Mouse (Mus musculus) layer of hippocampus, adult 18-20 months (tissue): ENCODE measurements around the gene Klhdc9. TPM values are rescaled to one million over a fixed set of nuclear protein-coding genes. Genes with fewer than 3 reads are reported as not detected.

Source experiments
- DNase-seq, 2 experiments: peaks; one replicate each; pipeline ENCODE4 v3.0.0; 2022; ENCODE audit warnings: low spot score in 2 of 2
- total RNA-seq, 2 experiments: library from RNA; stranded (reverse); gene quantifications; 2 replicates each; pipeline ENCODE4 v1.2.3; 2021

The Klhdc9 gene
- total RNA-seq, 2 experiments from 2014 or later: 6.0 to 6.1 TPM

DNA sequence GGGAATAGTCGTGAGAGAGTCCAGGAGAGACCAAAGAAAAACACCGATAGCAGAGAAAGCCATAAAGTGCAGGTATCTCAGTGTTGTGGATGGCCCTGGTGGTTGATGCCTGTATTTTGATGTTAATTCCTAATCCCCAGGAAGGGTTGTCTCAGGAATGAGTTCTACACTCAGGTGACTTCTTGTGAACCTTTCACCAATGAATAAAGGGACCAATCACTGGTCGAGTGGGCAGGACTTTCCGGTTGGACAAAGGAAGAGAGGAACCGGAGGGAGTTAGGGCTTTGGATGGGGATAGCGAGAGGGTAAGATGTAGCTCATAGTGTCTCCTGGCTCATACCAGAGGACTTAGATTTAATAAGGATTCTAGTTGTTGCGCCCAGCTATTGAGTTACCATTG is 40.9 kb downstream of the Klhdc9 start:
- DNase-seq: no peak

DNA sequence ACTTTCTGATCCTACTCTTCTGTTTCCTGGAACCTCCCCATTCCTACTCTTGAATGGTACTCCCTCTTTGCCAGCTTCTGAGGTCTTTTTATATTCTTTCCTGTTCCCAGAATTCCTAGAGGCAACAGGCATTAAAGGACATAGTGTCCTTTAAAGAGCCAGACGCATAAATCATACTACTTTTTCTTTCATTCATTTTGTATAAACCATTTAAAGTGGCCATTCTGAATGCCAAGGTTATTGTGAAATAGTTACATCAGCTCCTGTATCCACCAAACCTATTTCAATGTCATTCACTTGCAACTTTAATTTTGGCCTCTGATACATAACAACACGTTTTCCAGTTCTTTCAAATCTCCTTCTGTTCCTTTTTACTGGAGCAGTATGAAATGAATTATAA is 51.3 kb downstream of the Klhdc9 start:
- DNase-seq: no peak

Other genes with a start within 250 kb of the Klhdc9 start
- gene Cfap126, start 246.9 kb downstream of the Klhdc9 start, total RNA-seq: 1 to 10 TPM; 1.5 to 2.0 TPM
- gene Sdhc, start 210.2 kb downstream of the Klhdc9 start, total RNA-seq: 100 to 1,000 TPM; 181 to 187 TPM
- not detected for gene Mpz, start 210.1 kb downstream of the Klhdc9 start, total RNA-seq
- gene Pcp4l1, start 164.5 kb downstream of the Klhdc9 start, total RNA-seq: 10 to 100 TPM; 47.5 to 47.7 TPM
- gene Nr1i3, start 146.8 kb downstream of the Klhdc9 start, total RNA-seq: under 1 TPM in 1 of 2 experiments, not detected in 1; 0.17 TPM
- 10 to 100 TPM; 71.6 to 77.6 TPM for gene Tomm40l, start 138.3 kb downstream of the Klhdc9 start, total RNA-seq
- 1 to 10 TPM; 2.2 to 3.1 TPM for gene Apoa2, start 135.7 kb downstream of the Klhdc9 start, total RNA-seq
- 10 to 100 TPM; 16.3 to 20.8 TPM for gene Fcer1g, start 126.4 kb downstream of the Klhdc9 start, total RNA-seq
- 10 to 100 TPM; 10.9 to 11.9 TPM for gene Adamts4, start 110.4 kb downstream of the Klhdc9 start, total RNA-seq
- 100 to 1,000 TPM; 270 to 277 TPM for gene Ndufs2, start 109.4 kb downstream of the Klhdc9 start, total RNA-seq
- 10 to 100 TPM; 71.0 to 71.4 TPM for gene B4galt3, start 90.5 kb downstream of the Klhdc9 start, total RNA-seq
- gene Ppox, start 79.6 kb downstream of the Klhdc9 start, total RNA-seq: 10 to 100 TPM; 23.2 to 25.3 TPM
- gene Usp21, start 72.8 kb downstream of the Klhdc9 start, total RNA-seq: 10 to 100 TPM; 60.9 to 61.3 TPM
- gene Ufc1, start 65.8 kb downstream of the Klhdc9 start, total RNA-seq: 100 to 1,000 TPM in 1 of 2 experiments, 10 to 100 TPM in 1; 99.7 to 108 TPM
- gene Dedd, start 31.7 kb downstream of the Klhdc9 start, total RNA-seq: 10 to 100 TPM; 40.1 to 40.5 TPM
- gene Nit1, start 15.2 kb downstream of the Klhdc9 start, total RNA-seq: 10 to 100 TPM; 40.9 to 41.5 TPM
- 100 to 1,000 TPM; 177 to 190 TPM for gene Pfdn2, start 15.1 kb downstream of the Klhdc9 start, total RNA-seq
- gene Nectin4, start 9.3 kb upstream of the Klhdc9 start, total RNA-seq: 1 to 10 TPM; 6.3 to 6.7 TPM
- gene Arhgap30, start 28.2 kb upstream of the Klhdc9 start, total RNA-seq: 1 to 10 TPM; 1.9 TPM
- gene Usf1, start 50.5 kb upstream of the Klhdc9 start, total RNA-seq: 100 to 1,000 TPM; 133 to 142 TPM
- 1 to 10 TPM; 3.9 to 7.1 TPM for gene Tstd1, start 58.1 kb upstream of the Klhdc9 start, total RNA-seq
- 1 to 10 TPM; 4.4 to 5.6 TPM for gene F11r, start 76.7 kb upstream of the Klhdc9 start, total RNA-seq
- gene Alyref2, start 142.7 kb upstream of the Klhdc9 start, total RNA-seq: 1 to 10 TPM; 6.9 to 7.3 TPM
- not detected for gene Itln1, start 174.5 kb upstream of the Klhdc9 start, total RNA-seq
- not detected for gene Cd244a, start 198.4 kb upstream of the Klhdc9 start, total RNA-seq
- under 1 TPM; 0.15 to 0.20 TPM for gene Ly9, start 246.6 kb upstream of the Klhdc9 start, total RNA-seq